Mouse (Mus musculus): ENCODE results near the gene Otop3.

Gene Otop3

GRCm38 (mm10) chr11:115318245-115319027 is 16.1 kb upstream of the Otop3 start:
- no peak for DNase-seq (ENCODE audit: low spot score)

GRCm38 (mm10) chr11:115319704-115320383 is 14.7 kb upstream of the Otop3 start:
- no peak for DNase-seq (ENCODE audit: low spot score)

DNA sequence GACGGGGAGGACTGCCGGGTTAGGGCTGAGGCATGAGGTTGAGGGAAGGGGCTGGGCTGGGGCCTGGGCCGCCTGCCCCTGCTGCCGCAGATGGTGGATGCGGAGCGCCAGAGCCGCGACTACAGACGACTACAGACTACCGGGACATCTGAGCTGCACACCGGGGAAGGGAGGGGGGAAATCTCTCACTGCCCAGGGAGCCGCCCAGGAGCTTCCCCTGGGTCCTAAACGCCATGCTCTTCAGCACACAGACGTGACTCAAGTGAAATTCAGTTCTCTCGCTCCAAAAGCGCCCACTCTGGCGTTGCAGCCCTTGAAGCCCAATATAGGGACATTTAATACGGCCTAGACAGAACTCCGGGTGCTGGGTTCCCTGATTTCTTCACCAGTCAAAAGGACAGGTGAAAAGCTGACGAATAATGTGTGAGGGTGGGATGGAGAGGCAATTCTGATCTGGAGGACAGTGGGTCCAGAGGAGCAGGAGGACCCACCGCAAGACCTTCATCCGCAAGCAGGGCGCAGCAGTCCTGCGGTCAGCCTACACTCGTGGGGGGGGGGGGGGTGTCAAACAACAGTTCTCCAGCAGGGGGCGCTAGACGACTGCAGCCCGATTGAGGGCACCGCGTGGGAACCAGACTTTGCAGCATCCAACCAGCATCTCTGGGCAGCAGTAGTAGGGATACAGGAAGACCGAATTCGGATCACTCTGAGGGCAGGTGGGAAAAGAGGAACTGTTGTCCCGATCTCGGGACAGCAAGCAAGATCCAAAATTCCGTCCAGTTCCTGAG is 12.4 kb upstream of the Otop3 start, which contains the start of gene Ush1g:
TSS of gene Ush1g (minus strand) at position 136 of the 788 bp plus-strand sequence.
- no peak for DNase-seq (ENCODE audit: low spot score)

GRCm38 (mm10) chr11:115323354-115323753 is 11.2 kb upstream of the Otop3 start:
- DNase-seq (ENCODE audit: low spot score): no peak

DNA sequence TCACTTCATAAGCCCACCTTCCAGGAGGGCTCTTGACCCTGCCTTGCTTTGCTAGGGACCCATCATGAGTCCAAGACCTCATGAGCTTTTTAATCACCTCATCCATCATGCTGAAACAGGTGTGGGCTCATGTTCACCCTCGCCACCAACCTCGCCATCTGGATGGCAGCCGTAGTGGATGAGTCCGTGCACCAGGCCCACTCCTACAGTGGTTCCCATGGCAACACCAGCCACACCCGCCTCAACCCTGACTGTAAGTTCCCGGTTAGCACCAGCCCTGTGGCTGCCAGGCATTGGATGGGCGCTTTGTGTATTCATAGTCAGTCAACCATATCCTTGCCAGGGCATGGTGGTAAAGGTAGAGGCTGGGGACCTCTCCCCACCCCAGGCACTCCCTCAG is 7.8 kb upstream of the Otop3 start:
- DNase-seq (ENCODE audit: low spot score): no peak

- DNase-seq (ENCODE audit: low spot score): no peak
Observed at GRCm38 (mm10) chr11:115329339-115329738, 5.2 kb upstream of the Otop3 start.

DNA sequence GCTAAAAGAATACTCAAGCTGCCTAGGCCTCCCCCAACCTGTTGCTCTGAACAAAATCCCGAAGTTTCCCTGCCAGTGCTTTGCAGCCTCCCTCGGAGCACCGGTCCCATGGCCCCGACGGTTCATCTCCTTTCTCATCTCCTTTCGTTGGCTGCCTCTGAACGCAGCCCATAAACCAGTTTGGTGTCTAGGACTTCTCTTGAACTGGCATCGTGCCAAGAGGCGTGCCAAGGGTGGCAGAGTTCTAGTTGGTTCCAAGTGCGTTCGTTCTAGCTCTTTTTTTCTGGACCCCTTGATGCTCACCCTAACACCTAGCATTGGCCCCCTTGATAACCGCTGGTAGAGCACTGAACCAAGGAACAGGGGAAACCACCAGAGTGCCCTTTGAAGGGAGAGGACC is 692 bp downstream of the Otop3 start:
- no peak for DNase-seq (ENCODE audit: low spot score)

DNA sequence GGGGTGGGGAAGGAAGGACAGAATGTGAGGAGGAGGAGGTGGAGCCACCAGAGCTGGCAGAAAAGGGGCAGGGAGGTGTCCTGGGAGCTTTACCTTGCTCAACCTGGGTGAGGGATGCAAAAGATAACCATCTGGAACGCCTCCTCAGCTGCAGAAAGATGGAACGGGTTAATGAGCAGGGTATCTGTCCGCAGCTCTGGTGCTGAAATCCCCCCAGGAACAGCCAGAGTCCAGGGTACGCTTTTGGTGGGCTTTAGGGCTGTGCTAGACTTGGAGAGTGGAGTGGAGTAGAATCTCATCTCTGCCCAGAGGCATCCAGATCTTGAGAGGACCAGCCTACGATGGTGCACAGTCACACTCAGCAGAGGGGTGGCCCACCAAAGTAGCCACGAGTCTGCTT is 1.6 kb downstream of the Otop3 start:
- no peak for DNase-seq (ENCODE audit: low spot score)

- DNase-seq (ENCODE audit: low spot score): no peak
Observed at GRCm38 (mm10) chr11:115337350-115337749, 2.8 kb downstream of the Otop3 start.

DNA sequence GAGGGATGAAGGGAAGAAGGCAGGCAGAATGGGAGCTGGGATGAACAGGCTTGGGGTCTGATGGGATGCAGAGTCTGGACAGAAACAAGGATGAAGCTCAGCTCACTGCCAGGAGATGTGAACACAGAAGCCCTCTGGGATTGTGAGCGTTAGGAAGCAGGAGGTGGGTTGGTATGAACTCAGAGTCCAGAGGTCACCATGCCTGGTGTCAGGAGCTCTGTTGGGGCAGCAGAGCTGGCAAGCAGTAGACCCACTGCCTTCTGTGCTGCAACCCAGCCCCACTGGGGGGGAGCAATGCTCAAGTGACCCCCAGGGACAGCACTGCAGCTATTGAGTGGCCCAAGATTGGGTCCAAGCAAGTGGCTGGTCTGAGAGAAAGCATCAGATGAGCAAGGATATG is 3.3 kb downstream of the Otop3 start:
- DNase-seq (ENCODE audit: low spot score): no peak

- no peak for DNase-seq (ENCODE audit: low spot score)
Observed at GRCm38 (mm10) chr11:115341246-115341645, 6.7 kb downstream of the Otop3 start.

- DNase-seq (ENCODE audit: low spot score): no peak
Observed at GRCm38 (mm10) chr11:115341866-115342265, 7.3 kb downstream of the Otop3 start.

DNA sequence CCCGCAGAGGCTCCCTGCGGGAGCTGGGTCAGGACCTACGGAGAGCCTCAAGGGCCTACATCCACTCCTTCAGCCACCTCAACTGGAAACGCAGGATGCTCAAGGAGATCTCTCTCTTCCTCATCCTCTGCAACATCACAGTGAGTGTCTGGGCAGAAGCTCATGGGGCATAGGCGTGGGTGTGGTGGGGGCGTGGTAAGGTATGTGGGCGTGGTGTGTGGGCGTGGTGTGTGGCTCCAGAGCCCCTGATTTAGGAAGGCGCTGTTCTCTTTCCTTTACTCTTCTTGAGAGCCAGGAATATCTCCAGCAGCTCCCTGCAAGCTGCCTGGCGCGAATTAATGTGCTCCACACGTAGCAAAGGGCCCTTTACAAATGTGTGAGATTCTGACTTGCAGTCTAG is 10.4 kb downstream of the Otop3 start:
- no peak for DNase-seq (ENCODE audit: low spot score)

GRCm38 (mm10) chr11:115345515-115345914 is 11.0 kb downstream of the Otop3 start:
- no peak for DNase-seq (ENCODE audit: low spot score)

GRCm38 (mm10) chr11:115348681-115349248 is 14.2 kb downstream of the Otop3 start:
- no peak for DNase-seq (ENCODE audit: low spot score)

GRCm38 (mm10) chr11:115349976-115350375 is 15.4 kb downstream of the Otop3 start:
- DNase-seq (ENCODE audit: low spot score): no peak

DNA sequence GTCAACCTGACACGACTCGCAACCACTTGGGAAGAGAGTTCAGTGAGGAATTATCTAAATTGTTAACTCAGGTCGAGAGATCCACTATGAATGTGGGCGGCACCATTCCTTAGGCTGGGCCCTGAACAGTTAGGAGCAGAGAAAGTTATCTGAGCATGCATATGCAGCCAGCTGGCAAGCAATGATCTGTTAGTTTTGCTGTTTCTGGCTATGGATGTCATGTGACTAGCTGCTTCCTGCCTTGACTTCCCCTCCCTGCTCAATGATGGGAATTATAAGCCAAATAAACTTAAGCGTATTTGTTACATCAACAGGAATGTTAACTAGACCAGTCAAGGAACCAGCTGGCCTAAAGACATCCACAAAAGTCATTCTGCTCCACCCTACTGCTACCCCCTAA is 18.8 kb downstream of the Otop3 start:
- no peak for DNase-seq (ENCODE audit: low spot score)

DNA sequence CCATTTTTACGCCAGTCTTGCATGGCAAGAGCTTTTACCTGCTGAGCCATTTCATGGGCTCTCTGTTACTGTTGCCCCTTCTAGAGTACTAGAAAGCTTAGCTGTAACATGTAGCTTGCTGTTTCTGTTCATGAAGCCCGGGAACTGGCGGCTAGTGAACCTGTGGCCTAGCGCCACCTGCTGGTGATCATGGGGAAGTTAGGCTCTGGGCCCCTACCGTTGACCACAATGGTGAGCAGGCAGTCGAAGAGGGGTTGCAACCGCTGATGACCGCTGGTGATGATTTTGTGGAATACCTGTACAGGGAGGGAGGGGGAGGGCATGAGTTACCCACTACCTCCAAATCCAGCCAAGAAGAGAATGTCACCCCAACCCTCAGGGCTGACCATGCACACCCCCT is 19.7 kb downstream of the Otop3 start:
- peak; percentile 48 for DNase-seq (ENCODE audit: low spot score)

DNA sequence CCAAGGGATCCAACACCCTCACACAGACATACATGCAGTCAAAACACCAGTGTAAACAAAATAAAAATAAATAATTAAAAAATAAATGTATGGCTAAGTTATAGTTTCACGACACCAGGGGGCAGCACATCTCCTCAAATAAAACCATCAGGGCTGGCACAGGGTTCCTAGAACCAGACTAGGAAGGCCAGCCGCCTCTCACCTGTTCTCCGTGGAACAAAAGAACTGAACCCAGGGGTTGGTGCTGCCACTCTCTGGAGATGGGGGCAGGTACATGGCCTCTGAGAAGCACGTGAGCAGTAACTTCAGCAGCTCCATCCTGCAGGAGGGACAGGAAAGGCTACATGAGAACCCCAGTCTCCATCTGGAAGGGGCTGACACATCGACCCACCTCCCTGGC is 23.9 kb downstream of the Otop3 start:
- DNase-seq (ENCODE audit: low spot score): peak; percentile 43

DNA sequence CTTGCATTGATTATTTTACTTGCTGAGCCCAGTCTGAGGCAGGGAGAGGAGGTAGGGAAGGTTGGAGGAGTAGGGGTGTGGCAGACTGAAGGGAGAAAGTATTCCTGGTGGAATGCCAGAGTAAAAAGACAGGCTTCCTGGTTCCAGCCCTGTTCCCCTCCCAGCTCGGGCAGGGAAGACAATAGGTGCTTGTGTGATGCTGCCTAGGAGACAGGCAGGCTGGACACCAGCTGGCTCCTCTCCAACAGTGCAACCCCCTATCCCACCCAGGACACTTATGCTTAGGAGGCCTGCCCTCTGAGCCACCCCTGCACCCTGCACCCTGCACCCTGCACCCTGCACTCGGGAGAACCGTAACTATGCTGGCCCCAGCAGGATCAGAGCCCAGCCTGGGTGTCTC is 24.8 kb downstream of the Otop3 start:
- no peak for DNase-seq (ENCODE audit: low spot score)

GRCm38 (mm10) chr11:115359726-115360125 is 25.2 kb downstream of the Otop3 start:
- DNase-seq (ENCODE audit: low spot score): no peak

DNA sequence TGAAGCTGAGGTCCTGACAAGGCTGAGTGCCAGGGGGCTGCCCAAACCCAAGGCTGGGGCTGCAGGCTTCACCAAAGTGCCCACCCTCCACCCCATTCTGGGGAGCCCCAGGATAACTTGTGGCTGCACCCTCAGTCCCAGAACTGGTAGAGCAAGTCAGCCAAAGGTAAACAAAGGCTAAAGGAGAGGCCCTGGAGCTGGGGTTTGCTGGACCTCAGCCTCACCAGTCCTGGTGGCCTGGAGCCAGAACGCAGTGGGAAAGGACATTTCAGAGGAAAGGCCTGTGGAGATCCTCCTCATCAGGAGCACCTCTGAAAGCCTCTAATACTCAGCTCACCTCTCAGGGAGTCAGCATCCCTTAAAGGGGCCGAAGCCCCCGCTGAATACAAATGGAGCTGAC is 29.6 kb downstream of the Otop3 start:
- DNase-seq (ENCODE audit: low spot score): no peak
